Mouse (Mus musculus) lung, embryonic 14.5 days (tissue): ENCODE measurements around the gene Dnm2. TPM values are rescaled to one million over a fixed set of nuclear protein-coding genes. Genes with fewer than 3 reads are reported as not detected.

Experiments used
- ATAC-seq: fragments of 200-750 bp; cut with Nextera tagmentation; 2 replicates; pipeline ENCODE4 v1.8.0; 2017; ENCODE audit warnings: mild to moderate bottlenecking, moderate TSS enrichment, moderate library complexity; ENCODE audit not compliant: insufficient read depth
- DNase-seq: peaks from one replicate; pipeline ENCODE4 v3.0.0-alpha.2; 2015
- H3K27ac ChIP-seq: fragments of 300-500 bp; sonication (generic); 2 replicates; pipeline ENCODE4 v1.5.1; 2014; ENCODE audit warnings: low read depth, mild to moderate bottlenecking, moderate library complexity
- H3K27me3 ChIP-seq: fragments of 300-500 bp; sonication (generic); 2 replicates; pipeline ENCODE4 v1.6.1; 2014; ENCODE audit warnings: low read length, control low read depth; ENCODE audit not compliant: insufficient read depth
- H3K36me3 ChIP-seq: fragments of 300-500 bp; sonication (generic); 2 replicates; pipeline ENCODE4 v1.6.1; 2014; ENCODE audit warnings: control low read depth; ENCODE audit not compliant: insufficient read depth
- H3K4me1 ChIP-seq: fragments of 300-500 bp; sonication (generic); 2 replicates; pipeline ENCODE4 v1.6.1; 2014; ENCODE audit warnings: antibody characterized with exemption, control low read depth; ENCODE audit not compliant: insufficient read depth
- H3K4me2 ChIP-seq: fragments of 300-500 bp; sonication (generic); 2 replicates; pipeline ENCODE4 v1.6.1; 2014; ENCODE audit warnings: mild to moderate bottlenecking
- H3K4me3 ChIP-seq: fragments of 300-500 bp; sonication (generic); 2 replicates; pipeline ENCODE4 v1.5.1; 2014; ENCODE audit warnings: low read depth, low read length
- H3K9ac ChIP-seq: fragments of 300-500 bp; sonication (generic); 2 replicates; pipeline ENCODE4 v1.6.1; 2014
- H3K9me3 ChIP-seq: fragments of 300-500 bp; sonication (generic); 2 replicates; pipeline ENCODE4 v1.6.1; 2016; ENCODE audit warnings: low read depth, low read length, control low read depth
- CTCF ChIP-seq: IDR thresholded peaks from 2 replicates; pipeline ENCODE4 v1.5.1; 2016; ENCODE audit warnings: antibody characterized with exemption, low read depth
- WGBS: fragments of 180-500 bp; shearing (Covaris S2); extraction: QIAGEN DNeasy Blood & Tissue Kit; methylation state at CpG from one replicate; pipeline ENCODE4 v1.1.7; 2014; 5-methylcytosine and 5-hydroxymethylcytosine counted together
- polyA plus RNA-seq: library from polyadenylated mRNA; unstranded; fragments of >200 nt; fragmentation: Nextera tagmentation; extraction: Ambion mirVana; gene quantifications from 2 replicates; pipeline ENCODE4 v1.2.1, GENCODE M21; 2014

The Dnm2 gene
- 67.9 and 71.8 TPM in 2 replicates for polyA plus RNA-seq

DNA sequence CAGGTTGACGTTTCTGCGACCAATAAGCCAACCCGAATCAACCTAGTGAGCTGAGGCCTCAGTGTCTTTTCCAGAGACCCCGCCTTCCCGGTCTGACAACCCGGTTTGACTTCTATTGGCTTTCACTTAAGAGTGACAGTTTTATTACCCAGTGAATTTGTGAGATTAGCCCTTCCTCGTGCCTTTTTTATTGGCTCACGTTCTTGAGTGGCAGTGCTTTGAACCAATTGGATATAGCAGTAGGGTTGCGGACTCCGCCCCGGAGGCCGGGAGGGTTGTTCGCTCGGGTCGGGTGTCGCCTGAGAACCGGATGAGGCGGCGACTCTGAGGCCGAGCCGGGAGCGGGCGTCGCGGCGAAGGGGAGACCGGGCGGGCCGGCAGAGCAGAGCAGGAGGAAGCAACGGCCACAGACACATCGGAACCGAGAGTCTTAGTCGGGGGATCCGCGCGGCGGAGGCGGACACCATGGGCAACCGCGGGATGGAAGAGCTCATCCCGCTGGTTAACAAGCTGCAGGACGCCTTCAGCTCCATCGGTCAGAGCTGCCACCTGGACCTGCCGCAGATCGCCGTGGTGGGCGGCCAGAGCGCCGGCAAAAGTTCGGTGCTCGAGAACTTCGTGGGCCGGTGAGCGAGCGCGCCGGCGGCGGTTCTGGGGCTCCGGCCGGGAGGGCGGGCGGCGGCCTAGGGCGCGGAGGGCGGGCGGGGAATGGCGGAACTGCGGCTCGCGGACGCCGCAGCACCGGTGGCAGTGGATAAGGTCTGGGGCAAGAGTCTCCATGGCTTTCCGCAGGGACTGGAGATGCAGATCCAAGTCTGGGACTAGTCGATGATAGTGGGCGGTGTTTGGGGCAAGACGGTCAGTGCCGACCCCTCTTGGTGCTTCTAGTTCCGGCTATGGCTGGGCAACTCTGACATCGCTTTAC, at the start of gene Dnm2:
Gene Dnm2 (plus strand): TSS at position 278 of the 925 bp plus-strand sequence.
- DNase-seq (peak; percentile 100), ATAC-seq (peak; percentile 99)
- Histone ChIP-seq H3K4me2 (peak within 1 kb of the TSS; percentile 93), H3K9me3 (no peaks in the 10 kb centered on the region), H3K27me3 (no peaks in the 10 kb centered on the region), H3K9ac (peak within 1 kb of the TSS; percentile 70), H3K4me3 (peak within 1 kb of the TSS; percentile 69), H3K36me3 (peaks cover 13% of the 10 kb centered on the region; the same call in 1 of the 2 replicates), H3K4me1 (peaks cover 14% of the 10 kb centered on the region), H3K27ac (peak within 1 kb of the TSS; percentile 84)
- under 1% methylated on average over 74 of the region's 82 CpGs for WGBS
- no peak for TF ChIP-seq CTCF

DNA sequence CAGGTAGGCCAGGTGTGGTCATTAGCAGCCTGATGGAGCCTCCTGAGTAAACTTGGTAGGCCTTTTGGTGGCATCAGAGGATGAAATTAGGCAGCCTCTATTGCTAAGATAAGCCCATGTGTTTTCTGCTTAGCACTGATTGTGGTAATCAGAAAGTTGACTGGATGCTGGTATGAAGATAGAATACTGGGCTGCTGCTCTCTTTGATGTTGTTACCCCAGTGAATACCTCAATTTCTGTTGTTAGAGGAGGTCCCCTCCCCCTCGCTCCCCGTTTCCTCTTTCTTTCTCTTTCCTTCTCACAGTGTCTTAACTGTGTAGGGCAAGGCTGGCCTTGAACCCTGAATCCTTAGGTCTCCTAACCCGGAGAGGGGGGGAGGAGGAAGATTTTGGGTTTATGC, 45.5 kb upstream of the Dnm2 start:
- no peaks in the 10 kb centered on the region for H3K9me3 ChIP-seq
- H3K4me1 ChIP-seq: no peaks in the 10 kb centered on the region
- peaks cover 26% of the 10 kb centered on the region for H3K36me3 ChIP-seq
- TF ChIP-seq CTCF: no peak
- no peak overlapping the region for H3K9ac ChIP-seq
- no peak overlapping the region for H3K4me2 ChIP-seq
- no peak for DNase-seq
- no peak overlapping the region for H3K4me3 ChIP-seq
- 87% methylated on average over 3 of the region's 3 CpGs for WGBS
- no peaks in the 10 kb centered on the region for H3K27me3 ChIP-seq
- no peak overlapping the region for H3K27ac ChIP-seq
- ATAC-seq: no peak

DNA sequence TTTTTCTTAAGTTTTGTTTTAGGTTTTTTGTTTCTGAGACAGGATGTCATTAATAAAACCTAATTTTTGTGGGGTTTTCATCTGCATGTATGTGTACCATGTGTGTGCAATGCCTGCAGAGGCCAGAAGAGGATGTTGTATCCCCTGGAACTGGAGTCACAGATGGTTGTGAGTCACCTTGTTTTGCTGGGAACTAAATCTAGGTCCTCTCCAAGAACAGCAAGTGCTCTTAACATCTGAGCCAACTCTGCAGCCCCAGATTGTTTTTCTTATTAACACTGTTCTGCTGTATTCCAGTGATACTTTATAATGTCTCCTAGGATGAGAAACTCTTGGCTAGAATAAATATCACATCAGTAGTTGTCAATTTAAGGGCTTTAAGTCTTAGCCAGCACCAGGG, 43.8 kb upstream of the Dnm2 start:
- no peak for DNase-seq
- no peaks in the 10 kb centered on the region for H3K4me1 ChIP-seq
- H3K27me3 ChIP-seq: no peaks in the 10 kb centered on the region
- no peak overlapping the region for H3K4me3 ChIP-seq
- no peak overlapping the region for H3K9ac ChIP-seq
- no peak for ATAC-seq
- H3K9me3 ChIP-seq: no peaks in the 10 kb centered on the region
- no peak overlapping the region for H3K27ac ChIP-seq
- no peak for TF ChIP-seq CTCF
- H3K4me2 ChIP-seq: no peak overlapping the region
- H3K36me3 ChIP-seq: peaks cover 22% of the 10 kb centered on the region

DNA sequence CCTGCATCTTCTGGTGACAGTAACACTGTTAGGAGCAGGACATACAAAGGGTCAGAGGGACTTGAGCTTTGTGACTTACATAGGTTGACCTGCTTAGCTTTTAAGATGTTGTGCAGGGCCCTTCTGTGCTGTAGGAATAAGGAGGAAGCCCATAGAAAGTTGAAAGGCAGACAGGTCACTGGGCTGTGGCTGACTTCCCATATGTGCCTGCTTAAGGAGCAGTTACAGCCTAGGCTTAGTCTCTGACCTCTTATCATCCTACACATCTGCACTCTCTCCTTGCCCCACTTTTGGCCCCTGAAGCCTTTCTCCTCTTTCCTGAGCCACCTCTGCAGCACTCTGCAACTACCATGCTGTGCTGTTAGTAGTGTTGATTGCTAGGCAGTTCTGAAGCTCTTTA, 40.7 kb upstream of the Dnm2 start:
- Histone ChIP-seq H3K27ac (no peak overlapping the region), H3K4me3 (no peak overlapping the region), H3K27me3 (no peaks in the 10 kb centered on the region), H3K4me1 (no peaks in the 10 kb centered on the region), H3K9me3 (no peaks in the 10 kb centered on the region), H3K36me3 (peaks cover 24% of the 10 kb centered on the region), H3K9ac (no peak overlapping the region), H3K4me2 (no peak overlapping the region)
- ATAC-seq (no peak), DNase-seq (no peak)
- TF ChIP-seq CTCF: no peak

DNA sequence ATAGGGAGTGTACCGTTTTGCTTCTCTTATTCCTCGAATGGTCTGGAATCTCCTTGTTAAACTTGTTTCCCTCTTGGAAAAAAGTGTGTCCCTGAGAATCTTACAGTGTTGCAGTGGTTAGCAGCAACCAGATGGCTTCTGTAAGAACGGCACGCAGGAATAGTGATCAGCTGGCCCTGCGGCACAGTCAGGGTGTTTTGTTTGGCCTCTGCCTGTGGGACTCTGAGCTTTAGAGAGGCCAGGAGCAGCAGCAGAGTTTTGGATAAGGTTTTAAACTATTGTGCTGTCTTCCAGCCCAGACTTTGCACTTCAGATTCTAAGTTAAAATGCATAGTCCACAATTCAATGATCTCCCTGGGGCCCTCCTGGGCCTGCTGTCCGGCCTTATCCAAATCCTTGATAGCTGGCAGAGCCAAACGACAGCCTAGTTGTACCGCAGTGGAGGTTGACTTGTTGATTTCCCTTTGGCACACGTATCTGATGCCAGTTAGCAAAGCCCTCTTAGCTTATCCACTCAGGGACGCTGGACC, 32.0 kb upstream of the Dnm2 start:
- H3K4me1 ChIP-seq: no peaks in the 10 kb centered on the region
- no peak for TF ChIP-seq CTCF
- WGBS: 85% methylated on average over 10 of the region's 10 CpGs
- ATAC-seq (no peak), DNase-seq (no peak)
- no peak overlapping the region for H3K9ac ChIP-seq
- no peak overlapping the region for H3K4me2 ChIP-seq
- no peak overlapping the region for H3K4me3 ChIP-seq
- H3K27me3 ChIP-seq: no peaks in the 10 kb centered on the region
- H3K27ac ChIP-seq: no peak overlapping the region
- no peaks in the 10 kb centered on the region for H3K9me3 ChIP-seq
- peaks cover 100% of the 10 kb centered on the region for H3K36me3 ChIP-seq

DNA sequence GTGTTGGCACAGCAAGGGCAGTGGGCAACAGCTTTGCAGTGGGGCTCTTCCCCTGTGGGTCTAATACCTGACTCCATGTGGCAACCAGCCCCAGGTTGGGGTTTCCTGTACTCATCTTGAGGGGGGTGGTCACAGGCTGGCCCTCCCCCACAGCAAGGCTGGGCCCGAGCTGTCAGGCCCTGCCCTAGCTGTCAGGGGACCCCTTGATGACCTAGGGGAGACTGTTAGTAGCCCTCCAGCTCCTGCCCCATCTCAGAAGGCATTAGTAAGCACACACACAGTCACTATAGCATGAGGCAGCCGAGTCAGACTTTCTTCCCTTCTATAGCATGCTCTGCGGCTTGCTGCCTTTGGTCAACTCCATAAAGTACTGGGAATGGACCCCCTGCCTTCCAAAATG, 29.0 kb upstream of the Dnm2 start:
- ATAC-seq (no peak), DNase-seq (no peak)
- Histone ChIP-seq H3K4me1 (no peaks in the 10 kb centered on the region), H3K9ac (no peak overlapping the region), H3K27ac (no peak overlapping the region), H3K9me3 (no peaks in the 10 kb centered on the region), H3K4me3 (no peak overlapping the region), H3K4me2 (no peak overlapping the region), H3K36me3 (peaks cover 100% of the 10 kb centered on the region), H3K27me3 (no peaks in the 10 kb centered on the region)
- WGBS: 88% methylated on average over 3 of the region's 3 CpGs
- no peak for TF ChIP-seq CTCF

DNA sequence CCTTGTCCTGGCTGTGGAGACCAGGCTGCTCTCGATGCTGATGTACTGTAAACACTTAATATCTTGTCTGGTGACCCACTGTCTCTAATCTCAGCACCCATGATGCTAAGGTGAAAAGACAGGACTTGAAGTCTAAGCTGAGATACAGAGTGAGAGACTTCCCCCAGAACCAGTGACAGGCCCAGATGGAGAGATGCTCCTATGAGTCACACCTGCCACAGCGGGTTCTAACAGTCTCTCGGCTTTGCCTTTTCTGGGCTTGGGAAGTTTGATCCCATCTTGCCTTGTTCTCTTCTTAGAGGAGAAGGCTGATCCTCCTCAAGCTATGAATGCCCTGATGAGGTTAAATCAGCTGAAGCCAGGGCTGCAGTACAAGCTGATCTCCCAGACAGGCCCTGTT, 27.5 kb upstream of the Dnm2 start:
- Histone ChIP-seq H3K4me3 (no peak overlapping the region), H3K27ac (no peak overlapping the region), H3K9me3 (no peaks in the 10 kb centered on the region), H3K36me3 (peaks cover 99% of the 10 kb centered on the region), H3K27me3 (no peaks in the 10 kb centered on the region), H3K9ac (no peak overlapping the region), H3K4me2 (no peak overlapping the region), H3K4me1 (no peaks in the 10 kb centered on the region)
- WGBS: 90% methylated on average over 3 of the region's 3 CpGs
- ATAC-seq (no peak), DNase-seq (no peak)
- TF ChIP-seq CTCF: no peak
